Mouse (Mus musculus): Measurements from ENCODE around the gene Enah.

Enah gene

DNA sequence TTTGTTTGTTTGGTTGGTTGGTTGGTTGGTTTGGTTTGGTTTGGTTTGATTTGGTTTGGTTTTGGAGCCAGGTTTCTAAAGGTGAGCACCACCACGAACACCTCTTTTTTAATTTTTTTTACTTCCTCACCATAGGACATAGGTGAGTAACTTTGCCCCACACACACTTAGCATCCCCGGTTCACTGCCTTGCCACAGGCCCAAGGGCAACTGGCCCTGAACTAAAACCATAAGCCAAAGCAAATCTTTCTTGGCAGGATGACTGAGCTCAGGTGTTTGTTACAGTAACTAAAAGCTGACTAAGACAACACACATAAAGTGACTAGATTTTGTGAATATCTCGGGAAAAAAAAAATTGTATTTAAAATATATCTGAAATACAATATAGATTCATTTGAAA is 172.4 kb downstream of the Enah start:
- no peak for DNase-seq (ENCODE audit: low read depth, low spot score)

Measured in ES-CJ7 (cell line).